Mouse (Mus musculus): ENCODE results near the gene Cd47.
A peak's percentile ranks its signal among the peaks of the same experiment; 100 is the strongest.

The Cd47 gene

GRCm38 (mm10) chr16:49799597-49800561 is at the start of gene Cd47:
Cd47 (plus strand) TSS chr16:49800533.
- DNase-seq (ENCODE audit: low spot score in 2 of 2) = peak in 1 of 2 experiments; percentile 60

GRCm38 (mm10) chr16:49752906-49753305 is 47.4 kb upstream of the Cd47 start:
- DNase-seq (ENCODE audit: low spot score in 2 of 2) = no peak

GRCm38 (mm10) chr16:49753318-49753717 is 47.0 kb upstream of the Cd47 start:
- DNase-seq (ENCODE audit: low spot score in 2 of 2) = no peak

GRCm38 (mm10) chr16:49760517-49761203 is 39.7 kb upstream of the Cd47 start:
- no peak for DNase-seq (ENCODE audit: low spot score in 2 of 2)

DNA sequence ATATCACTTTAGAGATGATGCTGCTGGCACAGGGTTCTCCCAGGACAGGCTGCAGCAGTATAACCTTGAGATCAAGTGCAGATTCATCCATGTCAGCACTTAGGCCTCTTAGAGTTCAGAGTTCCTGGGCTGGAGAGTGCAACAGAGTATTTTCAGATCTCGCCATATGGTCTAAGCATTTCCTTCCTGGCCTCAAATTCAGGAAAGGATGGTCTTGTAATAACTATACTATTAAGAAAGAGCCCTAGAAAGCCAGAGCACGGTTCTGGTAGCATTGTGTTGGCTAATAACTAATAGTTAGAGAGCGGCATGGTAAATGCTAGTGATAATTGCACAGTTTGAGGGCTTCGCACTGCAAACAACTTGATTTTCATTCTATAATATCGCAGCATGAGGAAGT is 38.4 kb upstream of the Cd47 start:
- DNase-seq (ENCODE audit: low spot score in 2 of 2) = no peak

- peak in 1 of 2 experiments; percentile 59 for DNase-seq (ENCODE audit: low spot score in 2 of 2)
These were observed 34.0 kb upstream of the Cd47 start for GRCm38 (mm10) chr16:49766326-49766725.

DNA sequence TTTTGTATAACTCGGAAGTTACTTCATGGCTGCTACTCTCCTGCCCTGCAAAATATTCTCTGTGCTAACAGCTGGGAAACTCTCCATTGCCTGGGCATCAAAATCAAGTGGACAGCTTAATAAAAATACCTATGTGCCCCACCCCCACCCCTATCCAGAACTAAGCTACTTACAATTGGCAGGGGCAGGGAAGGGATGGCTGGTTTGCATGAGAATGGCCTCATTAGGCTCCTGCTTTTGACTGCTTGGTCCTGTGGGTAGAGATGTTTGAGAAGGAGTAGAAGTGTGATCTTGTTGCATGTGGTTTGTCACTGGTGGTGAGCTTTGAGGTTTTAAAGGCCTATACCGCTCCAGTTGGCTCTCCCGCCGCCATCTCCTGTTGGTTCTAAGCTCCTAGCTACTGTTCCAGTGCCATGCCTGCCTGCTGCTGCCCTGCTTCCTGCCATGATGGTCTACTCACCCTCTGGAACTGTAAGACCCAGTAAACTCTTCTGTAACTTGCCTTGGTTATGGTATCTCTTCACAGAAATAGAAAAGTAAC is 31.8 kb upstream of the Cd47 start:
- DNase-seq (ENCODE audit: low spot score in 2 of 2) = no peak

DNA sequence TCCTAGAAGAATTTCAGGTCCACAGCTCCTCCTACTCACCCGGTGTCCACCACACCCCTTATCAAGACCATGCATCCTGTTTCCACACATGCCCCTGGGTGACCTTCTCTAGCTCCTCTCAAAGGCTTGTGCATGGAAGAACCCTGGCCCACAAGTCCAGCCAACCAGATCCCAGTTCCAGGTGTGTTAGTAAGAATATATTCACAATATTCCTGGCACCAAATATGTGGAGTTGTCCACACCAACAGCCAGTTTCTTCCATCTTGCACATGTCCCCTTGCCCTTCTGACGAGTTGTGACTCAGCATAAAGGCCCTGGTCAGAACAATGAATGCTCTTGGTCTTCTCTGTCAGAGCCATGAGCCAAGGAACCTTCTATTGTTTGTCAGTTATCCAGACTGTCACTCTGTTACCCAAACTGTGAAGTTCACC is 30.5 kb upstream of the Cd47 start:
- DNase-seq (ENCODE audit: low spot score in 2 of 2) = peak in 1 of 2 experiments; percentile 19

DNA sequence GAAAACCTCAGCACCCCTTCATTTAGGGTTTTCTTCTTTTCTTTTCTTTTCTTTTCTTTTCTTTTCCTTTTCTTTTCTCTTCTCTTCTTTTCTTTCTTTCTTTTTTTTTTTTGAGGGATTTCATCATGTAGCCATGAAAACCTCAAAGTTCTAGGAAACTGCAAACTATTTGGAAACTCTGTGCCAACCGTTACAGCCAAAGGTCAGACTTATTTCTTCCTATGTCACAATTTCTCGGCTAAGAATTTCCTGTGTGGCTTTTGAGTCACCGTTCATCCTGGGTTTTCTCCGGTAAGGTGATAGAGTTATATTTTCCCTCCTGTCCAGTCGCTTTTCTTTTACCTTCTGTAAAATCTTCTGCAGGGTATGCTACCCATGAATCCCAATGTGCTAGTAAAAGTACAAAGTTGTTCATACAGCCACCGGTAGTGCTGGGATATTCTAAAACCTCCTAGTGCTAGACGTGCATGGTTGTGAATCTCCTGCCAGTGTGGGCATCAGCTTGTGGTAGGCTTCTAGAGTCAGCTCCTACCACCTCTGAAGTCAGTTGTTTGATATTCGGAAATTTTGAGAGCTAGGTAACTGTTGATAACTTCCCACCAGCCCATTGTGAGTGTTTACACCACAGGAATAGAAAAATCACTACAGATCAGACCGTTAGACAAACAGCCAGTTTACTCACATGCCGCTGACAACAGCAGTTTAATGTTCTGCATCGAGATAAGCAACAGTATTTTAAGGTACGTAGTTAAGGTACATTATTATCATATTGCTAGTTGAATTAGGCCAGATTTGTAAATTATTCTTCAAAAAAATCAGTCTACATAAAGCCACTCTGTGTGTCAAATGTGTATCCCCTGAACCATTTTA is 29.8 kb upstream of the Cd47 start:
- DNase-seq (ENCODE audit: low spot score in 2 of 2) = no peak

DNA sequence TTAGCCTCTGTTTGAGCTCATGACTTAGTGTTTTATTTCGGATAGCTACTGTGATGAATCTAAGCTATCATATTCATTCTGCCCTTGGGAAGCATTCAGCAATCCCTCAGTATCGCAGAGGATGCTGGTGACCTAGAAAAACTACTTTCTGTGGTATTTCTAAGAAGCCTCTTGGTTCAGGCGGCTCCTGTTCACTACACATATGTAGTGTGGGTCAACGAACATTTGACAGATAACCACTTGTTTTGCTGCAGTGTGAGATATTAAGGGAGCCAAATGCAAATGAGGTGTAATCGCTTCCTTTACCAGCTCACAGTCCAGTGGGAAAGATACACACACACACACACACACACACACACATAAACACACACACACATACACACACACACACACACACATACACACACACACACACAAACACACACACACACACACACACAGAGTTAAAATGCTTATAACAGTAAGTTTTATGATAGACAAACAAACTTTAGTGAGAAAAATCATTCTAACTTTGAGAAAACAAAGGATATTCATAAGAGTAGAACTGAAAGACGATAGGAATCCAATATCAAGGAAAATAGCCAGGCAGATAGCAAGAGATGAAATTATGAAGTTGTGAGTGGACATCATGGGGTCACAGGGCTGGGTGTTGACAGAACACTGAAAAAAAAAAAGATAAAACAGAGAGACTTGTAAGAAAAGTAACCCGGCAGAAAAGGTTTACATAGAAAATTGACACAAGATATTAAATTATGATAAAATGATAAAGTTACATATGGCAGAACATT is 28.5 kb upstream of the Cd47 start:
- no peak for DNase-seq (ENCODE audit: low spot score in 2 of 2)

DNA sequence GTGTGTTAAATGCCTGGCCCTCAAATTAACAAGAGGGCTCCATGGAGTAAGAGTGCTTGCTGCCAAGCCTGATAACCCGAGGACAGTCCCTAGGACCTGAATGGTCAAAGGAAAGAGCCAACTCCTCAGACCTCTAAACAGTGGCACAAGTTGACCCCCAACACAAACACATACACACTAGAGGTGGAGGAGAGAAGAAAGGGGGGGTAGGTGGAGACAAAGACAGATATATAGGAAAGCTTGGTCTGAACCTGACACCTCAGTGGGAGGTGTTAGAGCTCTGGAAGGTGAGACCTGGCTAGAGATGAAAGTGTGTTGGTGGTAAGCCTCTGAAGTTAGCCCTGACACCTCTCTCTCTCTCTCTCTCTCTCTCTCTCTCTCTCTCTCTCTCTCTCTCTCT is 27.8 kb upstream of the Cd47 start:
- DNase-seq (ENCODE audit: low spot score in 2 of 2) = no peak

DNA sequence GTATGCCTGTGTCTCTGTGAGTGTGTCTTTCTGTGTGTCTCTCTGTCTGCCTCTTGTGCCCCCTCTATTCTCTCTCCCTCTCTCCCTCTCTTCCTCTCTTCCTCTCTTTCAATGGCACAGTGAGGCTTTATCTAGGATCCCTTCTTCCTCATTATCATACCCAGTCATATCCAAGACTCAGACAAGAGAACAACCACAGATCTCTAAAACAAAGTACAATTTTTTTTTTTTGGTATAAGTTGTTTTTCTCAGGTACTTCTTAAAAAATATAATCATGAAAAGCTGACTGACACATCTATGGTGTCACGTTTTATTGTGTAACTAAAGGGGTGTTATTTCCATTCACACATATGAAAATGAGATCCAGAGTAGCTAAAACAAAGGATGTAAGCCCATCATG is 27.3 kb upstream of the Cd47 start:
- DNase-seq (ENCODE audit: low spot score in 2 of 2) = no peak

DNA sequence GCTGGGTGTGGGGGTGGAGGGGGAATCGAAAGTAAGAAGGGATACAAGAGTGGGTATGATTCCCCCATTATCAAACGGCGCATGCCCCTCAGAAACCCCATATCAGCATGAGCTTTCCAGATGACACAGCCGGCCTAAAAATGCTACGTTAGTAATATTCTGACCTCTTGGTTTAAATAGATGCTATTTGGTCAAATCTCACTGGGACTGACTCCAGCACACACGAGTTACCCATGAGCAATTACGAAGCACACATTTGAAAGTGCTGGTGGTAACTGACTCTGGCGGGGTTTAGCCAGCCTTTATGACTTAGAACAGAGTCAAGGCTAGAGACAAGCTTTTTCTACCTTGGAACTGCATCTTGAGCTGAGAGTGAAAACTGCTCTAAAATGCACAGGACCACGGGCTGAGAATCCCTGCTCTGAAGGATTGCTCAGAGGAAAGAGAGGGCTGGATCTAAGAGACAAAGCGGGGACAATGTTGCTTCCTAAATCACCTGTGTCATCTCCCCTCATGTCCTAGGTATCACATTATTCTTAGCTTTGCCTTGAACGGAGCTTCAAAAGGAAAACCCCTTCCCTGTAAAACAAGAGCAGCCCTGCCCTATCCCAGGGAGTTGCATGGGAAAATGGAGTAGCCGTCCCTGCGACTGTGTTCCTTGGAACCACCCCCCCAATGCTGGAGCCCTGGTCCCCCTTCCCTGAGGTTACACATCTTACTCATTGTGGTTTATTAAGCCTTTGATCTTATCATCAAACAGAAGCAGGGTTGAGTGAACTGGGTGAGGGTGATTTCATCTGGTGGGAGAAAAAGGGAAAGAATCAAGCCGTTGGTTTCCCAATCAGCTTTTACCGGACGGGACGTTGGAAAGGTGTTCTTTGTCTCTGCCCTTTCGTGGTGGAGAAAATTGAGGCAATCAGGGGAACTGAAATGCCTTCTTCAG is 26.0 kb upstream of the Cd47 start:
- no peak for DNase-seq (ENCODE audit: low spot score in 2 of 2)

- no peak for DNase-seq (ENCODE audit: low spot score in 2 of 2)
These were observed 25.0 kb upstream of the Cd47 start for GRCm38 (mm10) chr16:49775002-49775966.

- DNase-seq (ENCODE audit: low spot score in 2 of 2) = no peak
These were observed 23.4 kb upstream of the Cd47 start for GRCm38 (mm10) chr16:49776981-49777380.

DNA sequence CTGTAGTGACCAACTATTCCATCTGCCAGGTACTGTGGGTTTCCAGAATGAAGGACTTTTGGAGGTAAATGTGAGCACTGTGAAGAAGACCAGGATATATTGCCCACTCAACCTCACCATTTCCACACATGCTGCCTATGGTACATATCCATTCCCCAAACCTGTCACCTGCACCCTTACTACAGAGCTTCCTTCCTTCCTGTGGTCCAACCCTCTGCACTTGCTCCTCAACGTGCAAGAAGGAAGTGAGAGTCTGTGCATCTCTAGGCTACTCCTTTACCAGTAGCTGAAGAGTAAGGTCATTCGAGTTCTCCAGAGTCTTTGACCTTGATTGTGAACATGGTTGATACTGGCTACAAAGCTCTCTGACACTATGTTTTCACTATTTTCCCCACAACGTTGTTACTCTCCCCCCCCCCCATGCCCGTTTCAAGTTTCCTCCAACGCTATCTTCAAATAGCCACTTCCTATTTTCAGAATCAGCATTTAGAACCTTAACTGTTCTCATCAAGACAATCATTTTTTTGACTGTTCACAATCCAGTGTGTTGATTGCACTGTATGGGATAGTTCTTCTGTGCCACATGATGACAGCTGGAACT is 18.7 kb upstream of the Cd47 start:
- DNase-seq (ENCODE audit: low spot score in 2 of 2) = no peak

DNA sequence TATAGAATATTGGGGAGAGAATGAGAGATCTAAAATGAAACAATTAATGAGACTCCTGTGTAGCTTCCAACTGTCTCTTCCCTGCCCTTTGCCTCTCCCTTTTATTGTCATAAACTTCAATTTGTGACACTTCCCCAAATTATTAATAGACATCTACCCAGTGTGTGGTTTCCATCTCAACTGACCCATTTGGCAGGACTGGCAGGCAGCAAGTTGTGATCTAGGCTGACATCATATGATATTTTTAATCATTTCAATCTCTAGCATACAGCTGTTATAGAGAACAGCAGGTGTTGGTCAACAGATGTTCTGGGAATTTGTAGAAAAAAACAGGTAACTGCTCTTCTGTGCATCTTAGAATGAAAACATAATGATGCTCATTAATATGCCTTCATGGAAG is 17.0 kb upstream of the Cd47 start:
- no peak for DNase-seq (ENCODE audit: low spot score in 2 of 2)

DNA sequence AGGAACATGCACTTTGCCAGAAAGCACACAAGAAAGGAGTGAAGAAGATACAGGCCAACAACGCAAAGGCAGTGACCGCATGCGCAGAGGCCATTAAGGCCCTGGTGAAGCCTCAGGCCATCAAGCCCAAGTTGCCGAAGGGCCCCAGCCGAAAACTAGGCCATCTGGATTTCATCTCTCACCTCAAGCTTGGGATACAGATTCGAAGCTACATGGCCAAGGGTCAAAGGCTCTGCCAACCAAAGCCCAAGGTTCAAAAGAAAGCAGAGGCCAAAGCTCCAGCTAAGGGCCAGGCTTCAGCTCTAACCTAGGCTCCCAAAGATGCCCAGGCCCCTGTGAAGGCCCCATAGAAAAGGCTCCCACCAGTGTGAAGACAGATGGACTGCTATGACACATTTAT is 14.2 kb upstream of the Cd47 start:
- DNase-seq (ENCODE audit: low spot score in 2 of 2) = no peak

Measured in spleen, postnatal 14 days (tissue).